Mouse (Mus musculus): ENCODE results near the gene Tsen34.

DNA sequence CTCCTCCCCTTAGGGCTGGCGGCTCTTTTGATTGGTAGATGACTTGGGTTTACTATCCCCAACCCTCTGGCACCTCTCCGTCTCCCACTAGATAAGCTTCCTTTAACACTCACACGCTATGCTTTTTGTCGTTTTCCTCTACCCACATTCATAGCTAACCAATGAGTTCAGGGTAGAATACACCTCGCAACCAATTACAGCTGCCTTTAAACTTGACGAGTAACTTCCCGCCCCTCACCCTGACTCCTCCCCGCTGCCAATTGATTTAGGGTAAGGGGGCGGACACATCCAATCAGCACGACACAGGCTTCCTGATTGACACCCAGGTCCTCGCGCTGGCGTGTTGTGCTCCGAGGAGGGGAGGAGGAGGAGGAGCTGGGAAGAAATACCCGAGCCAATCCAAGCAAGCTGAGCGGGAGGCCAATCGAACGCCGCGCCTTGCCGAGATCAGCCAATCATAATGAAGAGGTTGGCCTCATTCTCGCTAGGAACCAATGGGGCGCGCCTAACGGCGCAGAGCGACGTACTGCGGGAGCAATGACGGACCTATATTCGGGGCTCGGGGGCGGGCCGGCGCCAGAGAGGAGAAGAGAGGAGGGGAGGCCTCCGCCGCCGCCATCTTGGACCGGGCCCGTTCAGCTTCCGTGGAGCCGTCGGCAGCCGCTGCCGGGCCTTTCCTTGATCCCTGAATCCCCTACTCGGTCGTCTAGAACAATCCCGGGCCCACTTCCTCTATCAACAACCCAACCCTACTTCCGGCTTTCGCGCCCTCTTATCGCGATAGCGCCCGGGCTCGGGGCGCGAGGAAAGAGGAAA lies 47.8 kb upstream of the Tsen34 start, which contains the start of gene Cnot3:
- TF ChIP-seq CTCF (IDR thresholded peaks at IDR 0.05; ENCODE audit: low read depth) (no peak), EP300 (IDR thresholded peaks at IDR 0.05; ENCODE audit: low read depth) (peak; percentile 95)
